Mouse (Mus musculus): ENCODE measurements at regions not wholly inside any gene's neighbourhood (a gene's known extent, or its start where the extent isn't known, plus 50 kb on each side); places are given as distances from the start of the nearest gene placed in this dataset.

GRCm38 (mm10) chr13:41694749-41695419 is 89.2 kb downstream of the Tmem170b start:
- H3K9ac ChIP-seq (replicated peaks): no peak overlapping the region
- no peaks in the 10 kb centered on the region for H3K27me3 ChIP-seq (replicated peaks)
- WGBS: 88% methylated on average over 9 of the region's 9 CpGs
- no peak overlapping the region for H3K4me3 ChIP-seq (replicated peaks)
- H3K27ac ChIP-seq (replicated peaks): no peak overlapping the region
- no peaks in the 10 kb centered on the region for H3K9me3 ChIP-seq (replicated peaks)
- ATAC-seq (ENCODE audit: low FRiP score): no peak
- H3K36me3 ChIP-seq: no peaks in the 10 kb centered on the region
- no peak overlapping the region for H3K4me2 ChIP-seq
- H3K4me1 ChIP-seq: no peaks in the 10 kb centered on the region

- no peak overlapping the region for H3K27ac ChIP-seq (replicated peaks)
- no peaks in the 10 kb centered on the region for H3K9me3 ChIP-seq (replicated peaks)
- H3K9ac ChIP-seq (replicated peaks): no peak overlapping the region
- no peaks in the 10 kb centered on the region for H3K36me3 ChIP-seq
- no peaks in the 10 kb centered on the region for H3K27me3 ChIP-seq (replicated peaks)
- H3K4me2 ChIP-seq: no peak overlapping the region
- H3K4me3 ChIP-seq (replicated peaks): no peak overlapping the region
- ATAC-seq (ENCODE audit: low FRiP score): no peak
- H3K4me1 ChIP-seq: no peaks in the 10 kb centered on the region
- WGBS: 81% methylated on average over 7 of the region's 7 CpGs
Measured at GRCm38 (mm10) chr13:41696767-41697445, 91.2 kb downstream of the Tmem170b start.

GRCm38 (mm10) chr13:41701345-41701744 is 95.6 kb downstream of the Tmem170b start:
- no peak overlapping the region for H3K4me2 ChIP-seq
- no peaks in the 10 kb centered on the region for H3K27me3 ChIP-seq (replicated peaks)
- H3K36me3 ChIP-seq: no peaks in the 10 kb centered on the region
- no peak overlapping the region for H3K27ac ChIP-seq (replicated peaks)
- H3K4me3 ChIP-seq (replicated peaks): no peak overlapping the region
- no peaks in the 10 kb centered on the region for H3K4me1 ChIP-seq
- 43% methylated on average over 3 of the region's 3 CpGs for WGBS
- H3K9ac ChIP-seq (replicated peaks): no peak overlapping the region
- ATAC-seq (ENCODE audit: low FRiP score): no peak
- H3K9me3 ChIP-seq (replicated peaks): no peaks in the 10 kb centered on the region

- 44% methylated on average over 8 of the region's 8 CpGs for WGBS
- Histone ChIP-seq H3K4me1 (no peaks in the 10 kb centered on the region), H3K4me3 (replicated peaks) (no peak overlapping the region), H3K9ac (replicated peaks) (no peak overlapping the region), H3K4me2 (no peak overlapping the region), H3K9me3 (replicated peaks) (no peaks in the 10 kb centered on the region), H3K27ac (replicated peaks) (no peak overlapping the region), H3K36me3 (no peaks in the 10 kb centered on the region), H3K27me3 (replicated peaks) (no peaks in the 10 kb centered on the region)
- ATAC-seq (ENCODE audit: low FRiP score): no peak
Measured at GRCm38 (mm10) chr13:41701829-41702231, 96.1 kb downstream of the Tmem170b start.

- Histone ChIP-seq H3K9me3 (replicated peaks) (no peaks in the 10 kb centered on the region), H3K4me2 (no peak overlapping the region), H3K27me3 (replicated peaks) (no peaks in the 10 kb centered on the region), H3K9ac (replicated peaks) (no peak overlapping the region), H3K27ac (replicated peaks) (no peak overlapping the region), H3K36me3 (no peaks in the 10 kb centered on the region), H3K4me3 (replicated peaks) (no peak overlapping the region), H3K4me1 (no peaks in the 10 kb centered on the region)
- 82% methylated on average over 2 of the region's 2 CpGs for WGBS
- ATAC-seq (ENCODE audit: low FRiP score): no peak
Measured at GRCm38 (mm10) chr13:41703196-41703595, 97.5 kb downstream of the Tmem170b start.

GRCm38 (mm10) chr13:41703618-41704017 is 97.9 kb downstream of the Tmem170b start:
- Histone ChIP-seq H3K27me3 (replicated peaks) (no peaks in the 10 kb centered on the region), H3K9ac (replicated peaks) (no peak overlapping the region), H3K4me3 (replicated peaks) (no peak overlapping the region), H3K9me3 (replicated peaks) (no peaks in the 10 kb centered on the region), H3K27ac (replicated peaks) (no peak overlapping the region), H3K36me3 (no peaks in the 10 kb centered on the region), H3K4me1 (no peaks in the 10 kb centered on the region), H3K4me2 (no peak overlapping the region)
- ATAC-seq (ENCODE audit: low FRiP score): no peak
- WGBS: 61% methylated on average over 8 of the region's 8 CpGs

GRCm38 (mm10) chr13:41704806-41705205 is 99.1 kb downstream of the Tmem170b start:
- H3K4me3 ChIP-seq (replicated peaks): no peak overlapping the region
- WGBS: 94% methylated on average over 2 of the region's 2 CpGs
- H3K9ac ChIP-seq (replicated peaks): no peak overlapping the region
- ATAC-seq (ENCODE audit: low FRiP score): no peak
- H3K4me2 ChIP-seq: no peak overlapping the region
- no peak overlapping the region for H3K27ac ChIP-seq (replicated peaks)
- no peaks in the 10 kb centered on the region for H3K9me3 ChIP-seq (replicated peaks)
- H3K36me3 ChIP-seq: no peaks in the 10 kb centered on the region
- peaks cover 3% of the 10 kb centered on the region for H3K4me1 ChIP-seq
- no peaks in the 10 kb centered on the region for H3K27me3 ChIP-seq (replicated peaks)

GRCm38 (mm10) chr13:41705636-41706035 is 99.9 kb downstream of the Tmem170b start:
- no peak for ATAC-seq (ENCODE audit: low FRiP score)
- 82% methylated on average over 4 of the region's 4 CpGs for WGBS

GRCm38 (mm10) chr13:41707811-41708210 is 102.1 kb downstream of the Tmem170b start:
- Histone ChIP-seq H3K36me3 (no peaks in the 10 kb centered on the region), H3K4me2 (no peak overlapping the region), H3K27me3 (replicated peaks) (no peaks in the 10 kb centered on the region), H3K9me3 (replicated peaks) (no peaks in the 10 kb centered on the region), H3K27ac (replicated peaks) (no peak overlapping the region), H3K4me1 (peaks cover 6% of the 10 kb centered on the region), H3K4me3 (replicated peaks) (no peak overlapping the region), H3K9ac (replicated peaks) (no peak overlapping the region)
- ATAC-seq (ENCODE audit: low FRiP score): no peak
- 86% methylated on average over 7 of the region's 7 CpGs for WGBS

More at GRCm38 (mm10) chr13:41705636-41706035, 99.9 kb downstream of the Tmem170b start:
- Histone ChIP-seq H3K4me3 (replicated peaks) (no peak overlapping the region), H3K27ac (replicated peaks) (no peak overlapping the region), H3K9ac (replicated peaks) (no peak overlapping the region), H3K4me1 (peaks cover 6% of the 10 kb centered on the region), H3K4me2 (no peak overlapping the region), H3K36me3 (no peaks in the 10 kb centered on the region), H3K27me3 (replicated peaks) (no peaks in the 10 kb centered on the region), H3K9me3 (replicated peaks) (no peaks in the 10 kb centered on the region)

GRCm38 (mm10) chr13:41709071-41709470 is 103.4 kb downstream of the Tmem170b start:
- Histone ChIP-seq H3K4me2 (no peak overlapping the region), H3K27ac (replicated peaks) (no peak overlapping the region), H3K27me3 (replicated peaks) (no peaks in the 10 kb centered on the region), H3K9ac (replicated peaks) (no peak overlapping the region), H3K4me1 (peaks cover 6% of the 10 kb centered on the region), H3K9me3 (replicated peaks) (no peaks in the 10 kb centered on the region), H3K4me3 (replicated peaks) (no peak overlapping the region), H3K36me3 (no peaks in the 10 kb centered on the region)
- ATAC-seq (ENCODE audit: low FRiP score): no peak
- 69% methylated on average over 7 of the region's 7 CpGs for WGBS

GRCm38 (mm10) chr13:41709475-41710227 is 103.9 kb downstream of the Tmem170b start:
- Histone ChIP-seq H3K9me3 (replicated peaks) (no peaks in the 10 kb centered on the region), H3K4me2 (peak overlapping the region; percentile 22; the same call in 1 of the 2 replicates), H3K4me3 (replicated peaks) (no peak overlapping the region), H3K4me1 (peaks cover 6% of the 10 kb centered on the region), H3K27me3 (replicated peaks) (no peaks in the 10 kb centered on the region), H3K9ac (replicated peaks) (no peak overlapping the region), H3K27ac (replicated peaks) (no peak overlapping the region), H3K36me3 (no peaks in the 10 kb centered on the region)
- ATAC-seq (ENCODE audit: low FRiP score): peak; percentile 89
- WGBS: 28% methylated on average over 24 of the region's 24 CpGs

- Histone ChIP-seq H3K27me3 (replicated peaks) (no peaks in the 10 kb centered on the region), H3K4me1 (peaks cover 6% of the 10 kb centered on the region), H3K9me3 (replicated peaks) (no peaks in the 10 kb centered on the region), H3K27ac (replicated peaks) (no peak overlapping the region), H3K9ac (replicated peaks) (no peak overlapping the region), H3K4me3 (replicated peaks) (no peak overlapping the region), H3K4me2 (no peak overlapping the region), H3K36me3 (no peaks in the 10 kb centered on the region)
- 46% methylated on average over 8 of the region's 8 CpGs for WGBS
- no peak for ATAC-seq (ENCODE audit: low FRiP score)
Measured at GRCm38 (mm10) chr13:41712616-41713015, 106.9 kb downstream of the Tmem170b start.

Data from neural tube, embryonic 15.5 days (tissue).